Mouse (Mus musculus) G1E (cell line): ENCODE measurements at regions not wholly inside any gene's neighbourhood (a gene's known extent, or its start where the extent isn't known, plus 50 kb on each side); places are given as distances from the start of the nearest gene placed in this dataset.

Experiments used
- ATAC-seq: 2 replicates; pipeline ENCODE4 v1.8.0; 2016; ENCODE audit warnings: mild to moderate bottlenecking; ENCODE audit not compliant: insufficient number of reproducible peaks, poor library complexity, low FRiP score, severe bottlenecking; ENCODE audit errors: extremely low read depth
- DNase-seq: peaks from one replicate; pipeline ENCODE4 v3.0.0; 2012; ENCODE audit warnings: low spot score
- H3K27me3 ChIP-seq: 2 replicates; pipeline ENCODE4 v1.6.1; 2012; ENCODE audit warnings: mild to moderate bottlenecking, low read length, inconsistent platforms; ENCODE audit not compliant: insufficient read depth
- H3K36me3 ChIP-seq: replicated peaks from 2 replicates; pipeline ENCODE3; 2012; ENCODE audit warnings: mild to moderate bottlenecking, inconsistent platforms
- H3K4me1 ChIP-seq: 2 replicates; pipeline ENCODE4 v1.6.1; 2012; ENCODE audit warnings: low read depth, low read length, inconsistent platforms, mixed read lengths; ENCODE audit not compliant: insufficient read depth
- H3K4me3 ChIP-seq: 2 replicates; pipeline ENCODE4 v1.5.1; 2012; ENCODE audit warnings: low read depth, mild to moderate bottlenecking, inconsistent platforms, low read length, moderate library complexity, mixed read lengths
- H3K9me3 ChIP-seq: replicated peaks from 2 replicates; pipeline ENCODE4 v1.6.1; 2012; ENCODE audit warnings: inconsistent platforms
- CTCF ChIP-seq: IDR thresholded peaks from 2 replicates; pipeline ENCODE4 v1.5.1; 2012; ENCODE audit warnings: low read depth, low read length, inconsistent platforms, mixed read lengths
- GATA1 ChIP-seq: IDR thresholded peaks from 2 replicates; pipeline ENCODE4 v1.6.1; 2012; ENCODE audit warnings: borderline replicate concordance, low read length, inconsistent platforms, mixed read lengths
- GATA2 ChIP-seq: IDR thresholded peaks from 2 replicates; pipeline ENCODE4 v1.6.1; 2012; ENCODE audit warnings: low read depth, low read length, inconsistent platforms, borderline replicate concordance
- POLR2AphosphoS5 ChIP-seq: IDR thresholded peaks from 2 replicates; pipeline ENCODE4 v1.6.1; 2012; ENCODE audit warnings: low read depth, low read length, inconsistent platforms; ENCODE audit not compliant: insufficient replicate concordance
- TAL1 ChIP-seq: conservative IDR thresholded peaks from 2 replicates; pipeline ENCODE4 v1.6.1; 2012; ENCODE audit warnings: low read depth, low read length, inconsistent platforms, mixed read lengths

GRCm38 (mm10) chr1:137813716-137814115 is 361.8 kb downstream of the Ptprc start:
- peaks cover 10% of the 10 kb centered on the region for H3K9me3 ChIP-seq
- no peak overlapping the region for H3K4me3 ChIP-seq
- H3K27me3 ChIP-seq = no peaks in the 10 kb centered on the region
- ATAC-seq (no peak), DNase-seq (no peak)
- no peaks in the 10 kb centered on the region for H3K36me3 ChIP-seq
- H3K4me1 ChIP-seq = no peaks in the 10 kb centered on the region
- TF ChIP-seq CTCF (no peak), GATA2 (no peak), POLR2AphosphoS5 (no peak), TAL1 (no peak), GATA1 (no peak)

GRCm38 (mm10) chr1:137811981-137812380 is 363.5 kb downstream of the Ptprc start:
- no peak for TF ChIP-seq POLR2AphosphoS5
- no peak for TF ChIP-seq TAL1
- no peak for TF ChIP-seq CTCF
- no peak for TF ChIP-seq GATA1
- no peak for TF ChIP-seq GATA2
- no peaks in the 10 kb centered on the region for H3K27me3 ChIP-seq
- H3K4me1 ChIP-seq = no peaks in the 10 kb centered on the region
- no peak overlapping the region for H3K4me3 ChIP-seq
- no peaks in the 10 kb centered on the region for H3K36me3 ChIP-seq
- ATAC-seq = no peak
- no peak for DNase-seq
- peaks cover 10% of the 10 kb centered on the region for H3K9me3 ChIP-seq

GRCm38 (mm10) chr1:137806742-137807141 is 368.8 kb downstream of the Ptprc start:
- DNase-seq (no peak), ATAC-seq (no peak)
- H3K36me3 ChIP-seq = no peaks in the 10 kb centered on the region
- H3K27me3 ChIP-seq = no peaks in the 10 kb centered on the region
- peaks cover 6% of the 10 kb centered on the region; the same call in 1 of the 2 replicates for H3K9me3 ChIP-seq
- TF ChIP-seq POLR2AphosphoS5 (no peak), CTCF (no peak), GATA2 (no peak), TAL1 (no peak), GATA1 (no peak)
- H3K4me1 ChIP-seq = no peaks in the 10 kb centered on the region
- H3K4me3 ChIP-seq = no peak overlapping the region

- H3K36me3 ChIP-seq = no peaks in the 10 kb centered on the region
- TF ChIP-seq POLR2AphosphoS5 (no peak), GATA1 (no peak), TAL1 (no peak), CTCF (no peak), GATA2 (no peak)
- H3K4me1 ChIP-seq = no peaks in the 10 kb centered on the region
- H3K4me3 ChIP-seq = no peak overlapping the region
- no peaks in the 10 kb centered on the region for H3K27me3 ChIP-seq
- H3K9me3 ChIP-seq = peaks cover 2% of the 10 kb centered on the region; the same call in 1 of the 2 replicates
- DNase-seq (no peak), ATAC-seq (no peak)
Observed at GRCm38 (mm10) chr1:137806252-137806651, 369.3 kb downstream of the Ptprc start.

GRCm38 (mm10) chr1:137802119-137802518 is 373.4 kb downstream of the Ptprc start:
- TF ChIP-seq POLR2AphosphoS5 (no peak), CTCF (no peak)
- no peaks in the 10 kb centered on the region for H3K36me3 ChIP-seq
- no peaks in the 10 kb centered on the region for H3K27me3 ChIP-seq
- no peaks in the 10 kb centered on the region for H3K4me1 ChIP-seq
- peaks cover 9% of the 10 kb centered on the region; the same call in 1 of the 2 replicates for H3K9me3 ChIP-seq
- H3K4me3 ChIP-seq = no peak overlapping the region
- no peak for DNase-seq
- no peak for ATAC-seq

- TF ChIP-seq TAL1 (no peak), GATA2 (no peak), GATA1 (no peak), POLR2AphosphoS5 (no peak), CTCF (no peak)
- no peaks in the 10 kb centered on the region for H3K27me3 ChIP-seq
- ATAC-seq = no peak
- H3K4me1 ChIP-seq = no peaks in the 10 kb centered on the region
- H3K9me3 ChIP-seq = 0 out of 2 replicates have a peak, but pooled peaks cover 7% of the 10 kb centered on the region
- H3K4me3 ChIP-seq = no peak overlapping the region
- DNase-seq = no peak
- no peaks in the 10 kb centered on the region for H3K36me3 ChIP-seq
Observed at GRCm38 (mm10) chr1:137800752-137801151, 374.8 kb downstream of the Ptprc start.

GRCm38 (mm10) chr1:137788789-137789188 is 386.7 kb downstream of the Ptprc start:
- no peak for DNase-seq
- no peaks in the 10 kb centered on the region for H3K27me3 ChIP-seq
- ATAC-seq = no peak
- peaks cover 16% of the 10 kb centered on the region for H3K9me3 ChIP-seq
- no peak for TF ChIP-seq GATA2
- TF ChIP-seq CTCF = no peak
- TF ChIP-seq POLR2AphosphoS5 = no peak
- TF ChIP-seq GATA1 = no peak
- TF ChIP-seq TAL1 = no peak
- H3K36me3 ChIP-seq = no peaks in the 10 kb centered on the region
- H3K4me1 ChIP-seq = no peaks in the 10 kb centered on the region
- H3K4me3 ChIP-seq = no peak overlapping the region
